Mouse (Mus musculus) megakaryocyte, embryonic 14.5 days (primary cell): ENCODE results near the gene Tnfsf14.

Experiments used
- FLI1 ChIP-seq: IDR thresholded peaks from 2 replicates; pipeline ENCODE4 v1.6.1; 2012; ENCODE audit warnings: low read length, inconsistent platforms, mixed read lengths
- GATA1 ChIP-seq: IDR thresholded peaks from 3 replicates; pipeline ENCODE4 v1.6.1; 2012; ENCODE audit warnings: mixed read lengths, low read length, inconsistent platforms, borderline replicate concordance

DNA sequence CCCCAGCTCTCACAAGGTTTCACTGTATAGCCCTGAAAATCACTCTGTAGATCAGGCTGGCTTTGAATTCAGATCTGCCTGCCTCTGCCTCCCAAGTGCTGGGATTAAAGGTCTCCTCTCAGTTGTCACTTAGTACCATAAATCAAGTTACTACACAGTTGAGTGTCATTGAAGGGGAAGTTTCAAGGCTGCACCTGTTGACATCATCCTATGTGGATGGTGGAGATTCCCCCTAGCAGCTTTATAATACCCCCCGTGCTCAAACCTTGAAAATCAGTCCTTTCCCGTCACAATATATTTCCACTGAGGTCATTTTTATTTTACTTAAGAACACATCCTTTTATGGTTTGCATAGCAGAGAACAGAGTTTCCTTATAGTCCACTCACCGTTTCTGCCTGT is 50.3 kb downstream of the Tnfsf14 start:
- TF ChIP-seq FLI1: no peak
- no peak for TF ChIP-seq GATA1
